ENCODE assay signal across 10 mouse cellular contexts in the genomic region with DNA sequence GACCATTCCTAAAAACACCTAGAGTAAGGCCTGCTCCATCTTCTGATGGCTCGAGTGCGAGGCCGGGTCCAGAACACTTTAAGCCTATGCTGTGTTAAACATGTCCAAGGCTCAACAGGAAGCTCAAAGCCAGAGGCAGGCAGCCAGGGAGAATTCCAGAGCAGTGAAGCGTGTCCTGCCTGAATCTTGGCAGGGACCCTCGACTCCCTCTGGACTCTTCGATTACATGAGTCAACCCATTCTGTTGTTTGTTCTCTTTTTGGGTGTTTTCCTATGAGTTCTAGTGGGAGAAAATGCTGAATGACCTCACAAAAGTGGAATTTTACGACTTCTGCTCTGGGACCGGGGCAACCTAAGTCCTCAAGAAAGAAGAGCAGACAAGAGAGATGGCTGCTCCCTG. TPM values are rescaled to one million over a fixed set of nuclear protein-coding genes. Genes with fewer than 3 reads are reported as not detected.
DNase-seq lines count a peak whose midpoint lies in the region; ATAC-seq lines count a peak whose summit lies in the region.
"Had no signal": no experiment of that assay in that cellular context is flagged by ENCODE, and none has a peak within 500 bp of the region (broad histone marks: within the 10 kb centered on the region; RNA-seq: fewer than 3 reads in every experiment).

No protein-coding gene starts in this region.

- no peak overlapping the region for H3K9ac ChIP-seq in hindbrain, embryonic 12.5 days
- H3K9ac ChIP-seq in heart, embryonic 14.5 days (ENCODE audit: low read length) = no peak overlapping the region
- H3K9ac ChIP-seq: hindbrain, embryonic 15.5 days had no signal

- H3K4me1 ChIP-seq in hindbrain, embryonic 10.5 days (replicated peaks) = peaks cover 16% of the 10 kb centered on the region
- H3K4me1 ChIP-seq in hindbrain, embryonic 12.5 days = peaks cover 2% of the 10 kb centered on the region
- H3K4me1 ChIP-seq in heart, embryonic 14.5 days (ENCODE audit: control insufficient read depth in 2 of 2, insufficient read depth in 2 of 2, low read length in 2 of 2) = peaks cover 8 to 9% of the 10 kb centered on the region in 2 experiments; a peak in 3 of 4 replicates

- peak overlapping the region; percentile 23; the same call in 1 of the 2 replicates for H3K27ac ChIP-seq in hindbrain, embryonic 10.5 days
- H3K27ac ChIP-seq in hindbrain, embryonic 12.5 days = no peak overlapping the region
- H3K27ac ChIP-seq in heart, embryonic 14.5 days (replicated peaks in 1 of 2; ENCODE audit: control insufficient read depth in 1 of 2, insufficient read depth in 1 of 2, low read depth in 2 of 2, low read length in 2 of 2) = peak overlapping the region; percentile 61 to 87
- H3K27ac ChIP-seq: hindbrain, embryonic 15.5 days had no signal

- no peak overlapping the region for H3K4me3 ChIP-seq in hindbrain, embryonic 10.5 days
- no peak overlapping the region for H3K4me3 ChIP-seq in hindbrain, embryonic 12.5 days
- H3K4me3 ChIP-seq in heart, embryonic 14.5 days (ENCODE audit: control insufficient read depth in 1 of 2, insufficient read depth in 1 of 2, low read depth in 1 of 2, low read length in 2 of 2) = no peak overlapping the region
- H3K4me3 ChIP-seq: hindbrain, embryonic 15.5 days had no signal

- no peak for DNase-seq in hindbrain, embryonic 10.5 days (ENCODE audit: low spot score)
- peak; percentile 30 to 60 for DNase-seq in adrenal gland, postnatal 36 days
- DNase-seq in kidney, postnatal 4 days = peak; percentile 77 to 84
- peak; percentile 75 for DNase-seq in testis, postnatal 14 days (ENCODE audit: low spot score)
- DNase-seq in spleen, adult 18-20 months = no peak
- no peak for DNase-seq in left cerebral cortex, adult 18-20 months (ENCODE audit: low spot score in 2 of 2)

- H3K27me3 ChIP-seq in hindbrain, embryonic 10.5 days (ENCODE audit: insufficient read depth, poor library complexity, severe bottlenecking) = no peaks in the 10 kb centered on the region
- no peaks in the 10 kb centered on the region for H3K27me3 ChIP-seq in hindbrain, embryonic 12.5 days
- no peaks in the 10 kb centered on the region for H3K27me3 ChIP-seq in heart, embryonic 14.5 days (ENCODE audit: control insufficient read depth, insufficient read depth, low read length)
- H3K27me3 ChIP-seq: hindbrain, embryonic 15.5 days had no signal

- H3K36me3 ChIP-seq in hindbrain, embryonic 10.5 days = no peaks in the 10 kb centered on the region
- no peaks in the 10 kb centered on the region for H3K36me3 ChIP-seq in hindbrain, embryonic 12.5 days
- H3K36me3 ChIP-seq in heart, embryonic 14.5 days (ENCODE audit: control insufficient read depth, insufficient read depth, low read length) = no peaks in the 10 kb centered on the region
- H3K36me3 ChIP-seq: G1E; hindbrain, embryonic 15.5 days had no signal

- no peak overlapping the region for H3K4me2 ChIP-seq in hindbrain, embryonic 12.5 days (replicated peaks)
- no peak overlapping the region for H3K4me2 ChIP-seq in heart, embryonic 14.5 days (ENCODE audit: low read length)
- H3K4me2 ChIP-seq: hindbrain, embryonic 15.5 days had no signal

- ATAC-seq in hindbrain, embryonic 12.5 days (ENCODE audit: low FRiP score) = no peak
- peak; percentile 81 for ATAC-seq in heart, embryonic 14.5 days (ENCODE audit: insufficient number of reproducible peaks, insufficient read depth, low FRiP score, low read depth)

- 67% methylated on average over 8 of the region's 8 CpGs for WGBS in hindbrain, embryonic 10.5 days
- WGBS in hindbrain, embryonic 12.5 days = 71% methylated on average over 8 of the region's 8 CpGs
- 48% methylated on average over 8 of the region's 8 CpGs for WGBS in heart, embryonic 14.5 days

- H3K9me3 ChIP-seq in hindbrain, embryonic 10.5 days = no peaks in the 10 kb centered on the region
- H3K9me3 ChIP-seq in hindbrain, embryonic 12.5 days (replicated peaks) = no peaks in the 10 kb centered on the region
- no peaks in the 10 kb centered on the region for H3K9me3 ChIP-seq in heart, embryonic 14.5 days (ENCODE audit: control insufficient read depth, low read length)
- H3K9me3 ChIP-seq: G1E; hindbrain, embryonic 15.5 days had no signal

RNA-seq across cellular contexts. Expression of a gene that starts 15.4 kb away (rescaled TPM):
- polyA plus RNA-seq in hindbrain, embryonic 10.5 days (2016; fragmentation: Nextera tagmentation; extraction: Ambion mirVana) = 24.1 and 26.1 TPM in 2 replicates
- 36.0 and 37.3 TPM in 2 replicates for polyA plus RNA-seq in hindbrain, embryonic 12.5 days (2016; fragmentation: Nextera tagmentation; extraction: Ambion mirVana)
- 1 to 10 TPM; 4.7 to 5.4 TPM for total RNA-seq in adrenal gland, postnatal 36 days (2021)
- 14.3 and 14.4 TPM in 2 replicates for polyA plus RNA-seq in heart, embryonic 14.5 days (2014; fragmentation: Nextera tagmentation; extraction: Ambion mirVana)
- total RNA-seq in left cerebral cortex, adult 18-20 months (2021) = 10 to 100 TPM; 10.8 to 11.6 TPM
- polyA plus RNA-seq: G1E had no signal

Comparison
In these comparisons a context has a peak if more than half of its experiments do, and no peak if none do; other contexts are left out.
1. DNase-seq: peak in adrenal gland, postnatal 36 days (2 of 2), kidney, postnatal 4 days (2 of 2) and testis, postnatal 14 days (single experiment); none in hindbrain, embryonic 10.5 days (single experiment), spleen, adult 18-20 months (0 of 2) and left cerebral cortex, adult 18-20 months (0 of 2).